34 mouse cellular contexts compared by ENCODE assay signal in the genomic region with DNA sequence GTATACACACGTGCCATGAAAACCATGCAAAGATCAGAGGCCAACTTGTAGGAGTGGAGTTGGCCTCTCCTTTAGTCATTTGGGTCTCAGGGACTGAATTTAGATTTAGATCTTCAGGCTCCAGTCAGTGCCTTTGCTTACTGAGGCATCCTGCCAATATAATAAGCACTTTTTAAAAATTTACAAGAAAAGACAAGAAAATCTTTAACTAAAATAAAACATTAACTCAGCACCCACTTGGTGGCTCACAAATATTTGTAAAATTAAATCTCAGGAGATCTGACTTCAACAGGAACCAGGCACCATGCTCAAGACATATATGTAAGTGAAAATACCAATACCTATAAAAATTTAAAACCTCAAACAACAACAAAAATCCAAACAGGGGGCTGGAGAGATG. TPM values are rescaled to one million over a fixed set of nuclear protein-coding genes. Genes with fewer than 3 reads are reported as not detected.
"Had no signal": no experiment of that assay in that cellular context is flagged by ENCODE, and none has a peak within 500 bp of the region (broad histone marks: within the 10 kb centered on the region; RNA-seq: fewer than 3 reads in every experiment).

No protein-coding gene starts in this region.

- H3K4me3 ChIP-seq: limb, embryonic 10.5 days; limb, embryonic 12.5 days; limb, embryonic 13.5 days; limb, embryonic 15.5 days; liver, embryonic 12.5 days; liver, embryonic 13.5 days; liver, embryonic 15.5 days; lung, embryonic 15.5 days; megakaryocyte, embryonic 14.5 days; midbrain, embryonic 10.5 days; midbrain, embryonic 12.5 days; midbrain, embryonic 13.5 days; midbrain, embryonic 15.5 days; myocyte; neural tube, embryonic 12.5 days had no signal

- H3K9ac ChIP-seq: limb, embryonic 12.5 days; limb, embryonic 13.5 days; limb, embryonic 15.5 days; liver, embryonic 12.5 days; liver, embryonic 13.5 days; liver, embryonic 14.5 days; liver, embryonic 15.5 days; lung, embryonic 14.5 days; lung, embryonic 15.5 days; midbrain, embryonic 12.5 days; midbrain, embryonic 13.5 days; midbrain, embryonic 15.5 days; neural tube, embryonic 12.5 days had no signal

- DNase-seq: left cerebral cortex, postnatal 4 days; liver; liver, embryonic 13.5 days; lung, adult 18-20 months; lung, adult 2 months; lung, embryonic 14.5 days; lung, postnatal 10 days; lung, postnatal 14 days; lung, postnatal 36 days; lung, postnatal 4 days; midbrain, embryonic 14.5 days had no signal

- H3K9me3 ChIP-seq: limb, embryonic 10.5 days; limb, embryonic 12.5 days; limb, embryonic 13.5 days; limb, embryonic 15.5 days; liver, embryonic 12.5 days; liver, embryonic 13.5 days; liver, embryonic 15.5 days; lung, embryonic 15.5 days; megakaryocyte, embryonic 14.5 days; midbrain, embryonic 10.5 days; midbrain, embryonic 12.5 days; midbrain, embryonic 13.5 days; midbrain, embryonic 15.5 days; neural tube, embryonic 12.5 days had no signal

- H3K27me3 ChIP-seq: limb, embryonic 12.5 days; limb, embryonic 13.5 days; limb, embryonic 15.5 days; liver, embryonic 12.5 days; liver, embryonic 13.5 days; liver, embryonic 15.5 days; lung, embryonic 15.5 days; megakaryocyte, embryonic 14.5 days; midbrain, embryonic 12.5 days; midbrain, embryonic 13.5 days; midbrain, embryonic 15.5 days; neural tube, embryonic 12.5 days had no signal

- H3K27ac ChIP-seq: limb, embryonic 10.5 days; limb, embryonic 12.5 days; limb, embryonic 13.5 days; limb, embryonic 15.5 days; liver, embryonic 12.5 days; liver, embryonic 13.5 days; liver, embryonic 14.5 days; liver, embryonic 15.5 days; lung, embryonic 15.5 days; macrophage; midbrain, embryonic 10.5 days; midbrain, embryonic 12.5 days; midbrain, embryonic 13.5 days; midbrain, embryonic 15.5 days; neural tube, embryonic 12.5 days had no signal

- ATAC-seq: liver, embryonic 12.5 days; lung, postnatal 0 days; midbrain, embryonic 13.5 days; midbrain, embryonic 15.5 days; midbrain, embryonic 16.5 days had no signal

- H3K4me2 ChIP-seq: limb, embryonic 12.5 days; limb, embryonic 13.5 days; limb, embryonic 15.5 days; liver, embryonic 11.5 days; liver, embryonic 12.5 days; liver, embryonic 13.5 days; liver, embryonic 15.5 days; lung, embryonic 14.5 days; lung, embryonic 15.5 days; midbrain, embryonic 11.5 days; midbrain, embryonic 12.5 days; midbrain, embryonic 13.5 days; midbrain, embryonic 15.5 days; neural tube, embryonic 12.5 days had no signal

- H3K4me1 ChIP-seq: limb, embryonic 10.5 days; limb, embryonic 12.5 days; limb, embryonic 13.5 days; limb, embryonic 15.5 days; liver, embryonic 13.5 days; lung, embryonic 15.5 days; midbrain, embryonic 12.5 days; midbrain, embryonic 15.5 days; neural tube, embryonic 12.5 days had no signal

RNA-seq across cellular contexts. Expression of gene Sync, which starts 33.5 kb away (rescaled TPM):
- total RNA-seq: megakaryocyte, adult 5-6 weeks; megakaryocyte-erythroid progenitor cell, adult 5-6 weeks; monocyte, adult 5-6 weeks had no signal

RNA-seq across cellular contexts. Expression of gene C77080, which starts 59.7 kb away (rescaled TPM):
- total RNA-seq: megakaryocyte, adult 5-6 weeks had no signal
